Mouse (Mus musculus) spleen, adult 10 weeks (tissue): Measurements from ENCODE around the gene Olfr1406. TPM values are rescaled to one million over a fixed set of nuclear protein-coding genes. Genes with fewer than 3 reads are reported as not detected.

ENCODE experiments used
- polyA plus RNA-seq: library from polyadenylated mRNA; stranded (reverse); fragments of 350-450 nt; fragmentation: Illumina TruSeq; extraction: RNeasy Lipid Tissue Mini Kit (QIAGEN cat#74804); gene quantifications from one replicate; pipeline ENCODE4 v1.2.3, GENCODE M21; 2015; ENCODE audit warnings: low replicate concordance; ENCODE audit not compliant: insufficient read depth

Olfr1406 gene
- not detected for polyA plus RNA-seq

GRCm38 (mm10) chr1:173190540-173190939 lies at the start of gene Olfr1406:
Olfr1406 (minus strand) TSS chr1:173190640.

GRCm38 (mm10) chr1:173227081-173227480 lies 36.6 kb upstream of the Olfr1406 start, which contains the start of gene Fcer1a:
Fcer1a (minus strand) TSS chr1:173227214.

GRCm38 (mm10) chr1:173212092-173212491 lies 21.7 kb upstream of the Olfr1406 start, which contains the start of gene Olfr1404:
Olfr1404 (plus strand) TSS chr1:173212392.

GRCm38 (mm10) chr1:173197508-173197907 lies 7.1 kb upstream of the Olfr1406 start, which contains the start of gene Olfr218:
Olfr218 (plus strand) TSS chr1:173197808.

GRCm38 (mm10) chr1:173137274-173137673 lies 53.2 kb downstream of the Olfr1406 start, which contains the start of gene Olfr1408:
Olfr1408 (minus strand) TSS chr1:173137374.

Other genes with a start within 250 kb of the Olfr1406 start
- gene Olfr16, start 240.2 kb downstream of the Olfr1406 start, polyA plus RNA-seq, result not detected
- gene Olfr1408, start 53.3 kb downstream of the Olfr1406 start, polyA plus RNA-seq, result not detected
- not detected for gene Olfr218, start 7.2 kb upstream of the Olfr1406 start, polyA plus RNA-seq
- gene Olfr1404, start 21.8 kb upstream of the Olfr1406 start, polyA plus RNA-seq, result not detected
- gene Fcer1a, start 36.6 kb upstream of the Olfr1406 start, polyA plus RNA-seq, result 1.0 TPM
- gene Olfr418, start 75.4 kb upstream of the Olfr1406 start, polyA plus RNA-seq, result not detected
- gene Mptx2, start 87.1 kb upstream of the Olfr1406 start, polyA plus RNA-seq, result not detected
- 4.5 TPM for gene Ackr1, start 143.1 kb upstream of the Olfr1406 start, polyA plus RNA-seq
- 144 TPM for gene Aim2, start 160.2 kb upstream of the Olfr1406 start, polyA plus RNA-seq
- gene Cadm3, start 177.1 kb upstream of the Olfr1406 start, polyA plus RNA-seq, result 9.4 TPM